Mouse (Mus musculus) c-Kit-negative CD71-positive TER-119-positive erythroid progenitor cells, embryonic 14.5 days (primary cell): ENCODE measurements around the gene Ilk.
"Not testable (repeated sequence)": the region's sequence is repeated elsewhere in the genome, so short reads cannot be mapped to it uniquely, and the experiment has no call there.

Source experiments
- DNase-seq: peaks from one replicate; pipeline ENCODE4 v3.0.0-alpha.2; 2013; ENCODE audit warnings: low read depth, low spot score

The Ilk gene

DNA sequence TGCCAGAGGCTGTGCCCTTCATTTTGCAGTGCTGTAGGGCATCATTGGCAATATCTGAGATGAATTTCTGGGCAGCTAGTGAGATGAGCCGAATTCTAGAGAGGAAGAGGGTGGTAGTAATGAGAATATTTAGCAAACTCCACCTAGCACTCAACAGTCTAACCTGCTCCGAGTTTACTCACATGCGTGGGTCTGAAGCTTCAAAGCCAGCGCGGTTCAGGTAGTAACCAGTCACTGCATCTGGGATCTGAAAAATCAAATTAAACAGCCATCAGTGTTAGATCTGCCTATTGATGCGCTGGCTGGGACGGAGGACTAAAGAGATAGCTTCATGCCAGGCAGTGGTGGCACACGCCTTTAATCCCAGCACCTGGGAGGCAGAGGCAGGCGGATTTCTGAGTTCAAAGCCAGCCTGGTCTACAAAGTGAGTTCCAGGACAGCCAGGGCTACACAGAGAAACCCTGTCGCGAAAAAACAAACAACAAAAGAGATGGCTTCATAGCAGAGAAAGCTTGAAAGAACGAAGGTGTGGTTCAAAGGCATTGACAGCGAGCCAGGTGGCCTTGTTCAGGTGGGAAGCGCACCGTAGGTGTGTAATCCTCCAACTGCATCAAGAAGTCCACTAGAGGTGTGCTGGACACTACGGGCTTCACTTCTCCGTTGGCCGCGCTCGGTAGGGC, 7.0 kb downstream of the Ilk start:
- DNase-seq: not testable (repeated sequence)

DNA sequence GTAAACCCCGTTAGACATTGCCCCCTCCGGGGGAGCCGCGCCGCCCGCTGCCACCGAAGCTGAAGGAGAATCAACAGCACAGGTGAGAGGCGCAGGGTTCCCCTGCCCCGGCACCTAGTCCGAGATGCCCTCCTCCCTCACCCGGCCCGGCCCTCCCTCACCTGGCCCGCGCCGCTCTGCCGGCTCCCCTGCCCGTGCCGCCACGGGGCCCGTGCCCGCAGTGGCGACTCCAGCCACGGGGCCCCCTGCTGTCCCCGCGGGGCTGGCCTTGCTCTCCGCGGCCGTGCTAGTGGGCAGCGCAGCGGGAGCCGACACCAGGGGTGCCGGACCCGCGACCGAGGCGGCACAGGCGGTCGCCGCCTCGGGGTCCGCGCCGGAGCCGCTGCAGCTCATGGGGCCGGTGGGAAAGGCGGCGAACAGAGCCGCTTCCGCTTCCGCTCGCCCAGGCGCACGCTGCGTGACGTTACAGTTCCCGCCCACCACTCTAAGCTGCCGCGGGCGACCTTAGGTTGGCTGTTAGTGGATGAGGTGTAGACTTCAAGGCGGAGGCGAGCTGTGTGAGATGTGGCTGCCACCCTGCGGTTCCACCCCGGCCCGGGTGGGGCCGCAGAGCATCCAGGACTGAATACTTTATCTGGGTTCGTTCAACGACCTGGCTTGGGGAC, 7.7 kb downstream of the Ilk start, which contains the start of gene Taf10:
TSS of gene Taf10 (minus strand) at position 436 of the 665 bp plus-strand sequence.
- DNase-seq: peak; percentile 78

DNA sequence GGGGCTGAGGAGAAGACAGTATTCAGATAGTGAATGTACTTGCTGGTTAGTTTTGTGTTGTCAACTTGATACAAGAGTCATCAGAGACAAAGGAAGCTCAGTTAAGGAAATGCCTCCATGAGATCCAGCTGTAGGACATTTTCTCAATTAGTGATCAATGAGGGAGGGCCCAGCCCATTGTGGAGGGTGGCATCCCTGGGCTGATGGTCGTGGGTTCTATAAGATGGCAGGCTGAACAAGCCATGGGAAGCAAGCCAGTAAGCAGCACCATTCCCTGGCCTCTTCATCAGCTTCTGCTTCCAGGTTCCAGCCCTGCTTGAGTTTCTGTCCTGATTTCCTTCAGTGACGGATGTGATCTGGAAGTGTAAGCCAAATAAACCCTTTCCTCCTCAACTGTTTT, 11.4 kb downstream of the Ilk start:
- DNase-seq: no peak

- DNase-seq: peak; percentile 89
These were observed 15.4 kb downstream of the Ilk start, which contains the start of gene Tpp1 for GRCm38 (mm10) chr7:105751491-105752433. Tpp1 (minus strand) TSS chr7:105752235.

DNA sequence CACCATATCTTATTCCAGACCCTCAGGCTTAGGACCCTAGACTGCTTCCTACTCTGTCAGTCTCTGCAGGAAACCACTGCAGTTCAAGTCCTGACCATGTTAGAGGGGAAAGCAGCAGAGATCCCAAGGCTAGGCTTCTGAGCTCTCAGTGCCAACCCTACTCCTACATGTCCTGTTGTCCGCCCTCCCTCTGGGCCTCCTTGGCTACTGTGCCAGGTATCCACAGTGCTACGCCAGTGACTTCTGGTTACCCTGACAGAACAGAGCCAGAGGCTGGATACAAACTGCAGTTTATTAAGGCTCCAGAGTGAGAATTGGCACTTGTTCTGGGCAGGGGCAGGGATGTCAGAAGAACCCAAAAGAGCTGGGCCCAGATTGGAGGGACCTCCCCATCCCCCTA, 16.3 kb downstream of the Ilk start:
- no peak for DNase-seq

DNA sequence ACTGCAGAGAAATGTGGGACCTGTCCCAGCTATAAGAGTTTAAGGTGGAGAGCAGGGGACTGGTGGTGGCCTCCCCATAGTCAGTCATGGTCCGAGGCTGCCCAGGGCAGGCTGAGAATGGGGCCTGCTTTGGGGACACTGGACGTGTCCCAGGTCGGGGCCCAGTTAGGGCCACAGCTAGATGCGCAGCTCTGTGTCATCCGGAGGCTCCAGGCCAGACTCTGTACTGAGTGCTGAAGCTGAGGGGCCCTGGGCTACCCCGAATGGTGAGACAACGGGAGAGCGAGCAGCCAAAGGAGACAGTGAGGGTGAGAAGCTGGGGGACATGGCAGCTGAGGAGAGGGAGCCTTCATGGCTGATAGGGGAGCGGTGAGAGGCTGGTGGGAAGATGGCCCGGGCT, 16.9 kb downstream of the Ilk start:
- DNase-seq: no peak

- no peak for DNase-seq
These were observed 25.6 kb downstream of the Ilk start for GRCm38 (mm10) chr7:105761813-105762484.

DNA sequence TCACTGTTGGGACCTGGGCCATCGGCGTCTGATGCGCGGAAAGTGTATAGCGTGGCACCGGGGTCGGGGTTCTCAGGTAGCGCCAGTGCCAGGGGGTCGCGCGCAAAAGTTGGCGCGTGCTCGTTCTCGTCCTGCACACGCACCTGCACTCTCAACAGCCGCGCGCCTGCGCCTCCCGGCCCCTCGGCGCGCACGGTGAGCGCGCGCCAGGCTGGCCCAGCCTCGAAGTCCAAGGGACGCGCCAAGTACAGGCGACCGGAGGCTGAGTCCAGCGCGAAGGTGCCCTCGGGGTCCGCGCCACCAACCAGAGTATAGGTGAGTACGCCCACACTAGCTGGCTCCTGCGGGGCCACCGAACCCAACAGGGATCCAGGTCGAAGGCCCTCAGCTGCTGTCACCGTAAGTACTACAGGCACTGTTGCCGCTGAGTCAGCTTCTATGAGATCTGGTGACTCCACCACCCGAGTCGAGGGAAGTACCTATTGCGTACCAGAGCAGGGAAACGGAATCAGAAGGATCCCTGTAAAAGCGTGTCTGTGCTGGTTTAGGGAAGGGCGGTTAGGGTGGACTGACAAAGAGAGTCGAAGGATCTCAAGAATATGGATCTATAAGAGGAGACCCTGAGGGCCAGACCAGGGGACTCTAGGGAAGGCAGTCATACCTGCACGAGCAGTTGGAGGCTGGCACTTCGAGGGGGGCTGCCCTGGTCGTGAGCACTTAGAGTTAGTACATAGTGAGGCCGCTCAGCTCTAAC, 26.3 kb downstream of the Ilk start:
- DNase-seq: no peak

DNA sequence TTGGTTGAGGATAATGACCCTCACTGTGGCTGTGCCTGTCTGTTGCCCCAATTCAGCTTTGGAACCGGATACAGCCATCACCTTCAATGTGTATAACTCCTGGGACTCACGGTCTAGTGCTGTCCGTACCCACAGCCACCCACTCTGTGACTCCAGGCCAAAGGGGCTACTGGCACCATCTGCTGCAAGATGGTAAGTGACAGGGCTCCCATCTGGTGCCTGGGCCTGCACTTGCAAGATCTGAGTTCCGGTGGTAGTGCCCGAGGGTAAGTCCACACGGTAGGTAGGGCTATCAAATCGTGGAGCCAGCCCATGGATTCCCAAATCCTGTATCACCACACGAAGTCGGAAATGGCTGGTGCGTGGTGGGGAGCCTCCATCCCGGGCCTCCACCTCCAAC, 27.9 kb downstream of the Ilk start:
- no peak for DNase-seq

DNA sequence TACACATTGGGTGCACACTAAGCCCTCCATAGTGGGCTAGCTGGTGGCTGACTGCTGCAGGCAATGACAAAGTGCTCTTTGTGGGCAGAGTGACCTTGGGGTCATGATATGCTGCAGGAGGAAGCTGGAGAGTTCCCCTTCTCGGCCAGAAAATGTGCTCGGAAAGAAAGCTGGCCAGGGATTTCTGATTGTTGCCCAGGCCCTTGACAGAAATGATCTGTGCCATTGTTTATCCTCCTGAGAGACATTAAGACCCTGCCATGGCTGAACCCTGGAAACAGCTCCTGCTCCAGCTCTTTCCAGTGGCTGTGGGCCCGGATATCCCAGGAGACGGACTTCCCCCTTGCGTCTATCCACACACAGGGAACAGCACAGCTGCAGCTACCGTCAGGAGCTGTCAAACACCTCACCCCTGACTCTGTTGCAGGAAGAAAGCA, 31.4 kb downstream of the Ilk start:
- DNase-seq: no peak

- no peak for DNase-seq
These were observed 33.6 kb downstream of the Ilk start for GRCm38 (mm10) chr7:105769959-105770358.

- no peak for DNase-seq
These were observed 35.9 kb downstream of the Ilk start for GRCm38 (mm10) chr7:105772331-105772730.

GRCm38 (mm10) chr7:105773041-105773440, 36.6 kb downstream of the Ilk start:
- no peak for DNase-seq

DNA sequence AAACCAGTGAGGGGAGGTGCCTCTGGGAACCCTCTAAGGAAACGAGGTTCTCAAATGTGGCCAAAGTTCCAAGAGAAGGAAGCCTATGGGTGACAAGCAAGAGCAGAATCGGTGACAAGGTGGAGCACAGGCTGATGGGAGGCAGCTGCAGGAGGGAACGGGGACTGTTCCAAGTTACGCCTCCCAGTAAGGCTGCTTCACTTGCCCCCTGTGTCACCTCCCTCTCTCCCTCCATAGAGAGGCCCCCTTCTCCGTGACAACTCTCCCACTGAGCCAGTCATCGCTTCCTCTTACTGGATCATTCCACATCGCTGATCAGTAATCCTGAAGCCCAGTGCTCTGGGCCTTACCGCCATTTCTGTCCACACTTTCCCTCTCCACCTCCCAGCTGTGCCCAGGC, 38.3 kb downstream of the Ilk start:
- no peak for DNase-seq

DNA sequence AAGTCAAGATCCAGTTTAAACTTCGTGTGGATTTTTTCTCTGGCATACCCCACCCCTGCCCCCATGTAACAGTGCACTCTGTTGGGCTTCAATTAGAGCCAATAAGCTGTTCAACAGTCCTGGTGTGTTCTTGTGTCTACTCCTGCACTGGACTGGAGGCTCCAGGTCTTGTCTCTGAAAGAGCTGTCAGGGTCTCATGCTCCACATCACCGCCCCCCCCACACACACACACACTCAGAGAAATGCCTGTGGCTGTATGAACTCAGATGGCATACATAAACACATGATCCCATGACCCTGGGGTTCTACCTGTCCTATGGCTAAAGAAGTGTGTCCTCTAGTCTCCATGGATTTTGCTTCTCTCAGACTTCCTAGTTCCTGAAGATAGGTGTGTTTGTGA, 39.6 kb downstream of the Ilk start:
- no peak for DNase-seq

DNA sequence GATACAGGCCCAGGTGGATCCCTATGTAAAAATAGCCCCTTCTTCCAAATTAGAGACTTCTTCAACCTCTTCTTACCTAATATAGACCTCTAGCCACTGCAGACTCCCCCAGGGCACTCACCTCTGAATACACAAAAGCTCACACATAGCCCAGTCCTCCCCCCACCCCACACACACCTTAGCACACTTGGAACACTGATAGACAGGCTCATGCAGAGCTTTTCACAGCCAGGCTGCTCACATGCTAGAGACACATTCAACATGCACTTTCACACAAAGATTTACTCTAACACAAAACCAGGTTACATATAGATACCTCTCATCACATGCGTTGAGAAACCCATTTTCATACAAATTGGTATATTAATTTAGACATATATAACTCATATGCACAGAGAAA, 40.9 kb downstream of the Ilk start:
- no peak for DNase-seq

- no peak for DNase-seq
These were observed 41.6 kb downstream of the Ilk start for GRCm38 (mm10) chr7:105777797-105778552.

- no peak for DNase-seq
These were observed 42.3 kb downstream of the Ilk start for GRCm38 (mm10) chr7:105778553-105779265.

DNA sequence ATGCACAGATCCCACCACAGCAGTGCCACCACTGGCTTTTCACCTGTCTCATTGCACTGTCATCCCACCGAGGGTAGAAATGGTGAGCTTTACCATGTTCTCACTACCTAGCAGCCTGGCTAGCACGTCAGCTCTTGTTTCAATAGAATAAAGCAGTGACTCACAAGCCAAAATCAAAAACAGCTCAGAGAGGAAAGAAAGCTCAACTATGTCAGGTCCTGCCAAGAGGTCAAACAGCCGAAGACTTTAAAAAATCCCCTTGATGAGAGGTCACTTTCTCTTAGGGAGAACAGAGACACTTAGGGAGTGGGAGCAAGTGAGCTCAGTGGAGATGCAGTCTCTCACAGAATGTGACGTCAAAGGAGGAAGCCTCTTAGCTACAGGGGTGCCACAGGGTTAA, 47.5 kb downstream of the Ilk start:
- DNase-seq: no peak
